Mouse (Mus musculus): ENCODE data around the gene Atxn7l2. TPM values are rescaled to one million over a fixed set of nuclear protein-coding genes. Genes with fewer than 3 reads are reported as not detected.

Atxn7l2 gene
- total and polyA plus RNA-seq, 3 experiments = 3.8 to 13.3 (median 4.2) TPM

DNA sequence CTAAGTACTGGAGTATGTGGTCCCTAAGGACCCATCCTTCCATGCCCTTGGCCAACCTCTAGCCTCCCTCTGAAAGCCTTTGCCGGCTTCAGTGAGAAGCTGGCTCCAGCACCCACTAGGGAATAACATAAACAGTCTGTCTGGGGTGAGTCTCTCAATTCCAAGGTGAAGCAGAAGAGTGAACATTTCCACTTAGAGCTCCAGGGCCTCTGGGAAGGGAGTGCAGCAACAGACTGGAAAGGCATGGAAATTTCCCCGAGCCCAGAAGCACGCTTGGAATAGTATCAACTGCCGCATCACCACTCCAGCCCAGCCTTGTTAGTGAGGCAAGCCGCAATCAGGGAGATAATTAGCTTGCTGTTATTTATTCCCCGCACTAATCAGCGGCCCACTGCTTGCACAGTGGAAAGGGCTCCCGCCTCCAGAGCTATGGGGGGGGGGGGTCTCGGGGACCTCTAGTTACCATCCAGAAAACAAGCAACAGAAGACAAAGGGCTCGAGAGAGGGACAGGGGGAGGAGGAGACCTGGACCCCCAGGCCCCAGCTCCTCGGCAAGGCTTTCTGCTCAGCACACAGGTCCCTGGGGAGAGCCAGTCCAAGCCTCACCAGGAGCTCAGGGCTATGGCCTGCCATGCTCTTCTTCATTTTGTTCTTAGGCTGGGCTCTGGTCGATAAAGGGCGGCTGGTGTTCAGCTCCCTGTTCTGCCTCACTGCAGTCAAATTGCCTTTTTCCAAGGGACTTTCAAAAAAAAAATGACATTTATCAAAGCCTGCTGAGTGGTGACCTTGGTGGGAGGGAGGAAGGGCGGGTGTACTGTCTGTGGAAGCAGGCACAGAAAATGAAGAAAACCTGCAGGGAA, 35.8 kb downstream of the Atxn7l2 start:
- Histone ChIP-seq H3K27me3 (replicated peaks) (peaks cover 28% of the 10 kb centered on the region), H3K9me3 (replicated peaks; ENCODE audit: low read length) (peaks cover 4% of the 10 kb centered on the region), H3K9ac (ENCODE audit: insufficient read depth, low read depth) (no peak overlapping the region), H3K36me3 (replicated peaks in 1 of 2; ENCODE audit: control insufficient read depth in 1 of 2, insufficient read depth in 1 of 2, low read length in 1 of 2) (no peaks in the 10 kb centered on the region), H3K4me2 (ENCODE audit: insufficient read depth, low read depth, poor library complexity, severe bottlenecking) (no peak overlapping the region), H3K79me2 (replicated peaks; ENCODE audit: control insufficient read depth, extremely low read depth, insufficient read depth, poor library complexity, severe bottlenecking) (no peaks in the 10 kb centered on the region), H3K27ac (ENCODE audit: insufficient read depth, low read depth) (no peak overlapping the region), H3K4me3 (replicated peaks in 1 of 3; ENCODE audit: low read depth in 2 of 3, low read length in 2 of 3, poor library complexity in 1 of 3) (no peak overlapping the region), H3K4me1 (ENCODE audit: control insufficient read depth in 1 of 2, insufficient read depth in 2 of 2) (no peaks in the 10 kb centered on the region)
- dilution Hi-C loops (cut with MboI; ENCODE audit: extremely low pct_ligation_motif_present, extremely low pct_unique_long_range_greater_than_20kb, low sequenced_read_pairs) = no loop called here
- no peak for DNase-seq (ENCODE audit: extremely low read depth)
- TF ChIP-seq SMC3 (IDR thresholded peaks at IDR 0.05; ENCODE audit: low read depth, low read length) = no peak
- no peak for TF ChIP-seq RAD21 (IDR thresholded peaks at IDR 0.05; ENCODE audit: low read depth, low read length)
- no peak for TF ChIP-seq MEF2A (IDR thresholded peaks at IDR 0.05; ENCODE audit: borderline replicate concordance, low read depth, low read length)
- TF ChIP-seq MYC (IDR thresholded peaks at IDR 0.05; ENCODE audit: low read depth, low read length) = no peak
- TF ChIP-seq ZKSCAN1 (IDR thresholded peaks at IDR 0.05; ENCODE audit: borderline replicate concordance, low read depth, low read length) = no peak
- TF ChIP-seq MXI1 (IDR thresholded peaks at IDR 0.05; ENCODE audit: low read depth, low read length) = no peak
- no peak for TF ChIP-seq ZMIZ1 (IDR thresholded peaks at IDR 0.05; ENCODE audit: low read depth, low read length)
- TF ChIP-seq JUND (conservative IDR thresholded peaks at IDR 0.05; ENCODE audit: low read depth, low read length) = no peak
- TF ChIP-seq PAX5 (IDR thresholded peaks at IDR 0.05; ENCODE audit: low read length) = no peak
- no peak for TF ChIP-seq HCFC1 (IDR thresholded peaks at IDR 0.05; ENCODE audit: low read depth, low read length)
- no peak for TF ChIP-seq KAT2A (IDR thresholded peaks at IDR 0.05; ENCODE audit: insufficient replicate concordance, low read length)
- TF ChIP-seq ZC3H11A (IDR thresholded peaks at IDR 0.05; ENCODE audit: low read depth, low read length) = no peak
- TF ChIP-seq RCOR1 (conservative IDR thresholded peaks at IDR 0.05; ENCODE audit: low read depth, low read length) = no peak
- no peak for TF ChIP-seq TCF12 (IDR thresholded peaks at IDR 0.05; ENCODE audit: low read depth, low read length)
- TF ChIP-seq CTCF (conservative IDR thresholded peaks at IDR 0.05 in 1 of 2, IDR thresholded peaks at IDR 0.05 in 1 of 2; ENCODE audit: low read depth in 2 of 2, low read length in 2 of 2) = no peak
- TF ChIP-seq BHLHE40 (IDR thresholded peaks at IDR 0.05; ENCODE audit: low read depth, low read length) = no peak
- no peak for TF ChIP-seq ELF1 (IDR thresholded peaks at IDR 0.05; ENCODE audit: low read depth, low read length)
- no peak for TF ChIP-seq CHD2 (IDR thresholded peaks at IDR 0.05; ENCODE audit: low read length)
- in situ Hi-C loops (cut with MboI; ENCODE audit: low pct_ligation_motif_present, low pct_unique_long_range_greater_than_20kb, low sequenced_read_pairs) = no loop called here

DNA sequence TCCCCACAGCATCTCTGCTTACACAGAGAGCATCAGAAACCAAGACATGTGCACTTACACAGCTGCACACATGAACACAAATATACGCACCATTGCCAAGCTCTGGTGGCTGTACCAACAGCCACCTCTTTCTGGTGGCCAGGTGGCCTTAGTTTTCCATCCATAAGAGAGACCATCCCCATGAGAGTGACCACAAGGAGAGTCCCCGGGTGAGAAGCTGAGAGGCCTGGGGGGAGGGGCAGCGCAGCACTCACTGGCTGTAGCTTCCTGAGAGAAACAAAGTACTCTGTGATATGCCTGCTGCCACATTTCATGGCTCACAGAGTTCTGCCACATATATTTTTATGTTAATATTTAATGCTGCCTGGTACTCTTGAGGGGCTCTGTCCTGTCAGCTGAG, 41.5 kb downstream of the Atxn7l2 start:
- in situ Hi-C loops (cut with MboI; ENCODE audit: low pct_ligation_motif_present, low pct_unique_long_range_greater_than_20kb, low sequenced_read_pairs) (loop anchor here (5.0 to 10.0 kb wide), 3 partner anchors 38 to 216 kb away; partner anchors contain the start of genes Psma5 and Psrc1), dilution Hi-C loops (cut with MboI; ENCODE audit: extremely low pct_ligation_motif_present, extremely low pct_unique_long_range_greater_than_20kb, low sequenced_read_pairs) (no loop called here)
- DNase-seq (ENCODE audit: extremely low read depth) = no peak
- Histone ChIP-seq H3K9ac (ENCODE audit: insufficient read depth, low read depth) (no peak overlapping the region), H3K4me1 (ENCODE audit: control insufficient read depth in 1 of 2, insufficient read depth in 2 of 2) (peaks cover 24 to 51% of the 10 kb centered on the region in 2 experiments), H3K9me3 (replicated peaks; ENCODE audit: low read length) (no peaks in the 10 kb centered on the region), H3K4me3 (replicated peaks in 1 of 3; ENCODE audit: low read depth in 2 of 3, low read length in 2 of 3, poor library complexity in 1 of 3) (no peak overlapping the region), H3K27me3 (replicated peaks) (peaks cover 11% of the 10 kb centered on the region), H3K36me3 (replicated peaks in 1 of 2; ENCODE audit: control insufficient read depth in 1 of 2, insufficient read depth in 1 of 2, low read length in 1 of 2) (no peaks in the 10 kb centered on the region), H3K27ac (ENCODE audit: insufficient read depth, low read depth) (no peak overlapping the region), H3K79me2 (replicated peaks; ENCODE audit: control insufficient read depth, extremely low read depth, insufficient read depth, poor library complexity, severe bottlenecking) (no peaks in the 10 kb centered on the region), H3K4me2 (ENCODE audit: insufficient read depth, low read depth, poor library complexity, severe bottlenecking) (peak overlapping the region; percentile 30; the same call in 1 of the 2 replicates)
- TF ChIP-seq ETS1 (conservative IDR thresholded peaks at IDR 0.05; ENCODE audit: low read depth, low read length) (0 out of 2 replicates have a peak, but pooled peaks have one; percentile 28), MXI1 (IDR thresholded peaks at IDR 0.05; ENCODE audit: low read depth, low read length) (no peak), CHD2 (IDR thresholded peaks at IDR 0.05; ENCODE audit: low read length) (peak; percentile 62; the same call in 1 of the 2 replicates), ZNF384 (IDR thresholded peaks at IDR 0.05; ENCODE audit: low read depth, low read length) (no peak), BHLHE40 (IDR thresholded peaks at IDR 0.05; ENCODE audit: low read depth, low read length) (peak; percentile 50), SIN3A (IDR thresholded peaks at IDR 0.05; ENCODE audit: low read length) (0 out of 2 replicates have a peak, but pooled peaks have one; percentile 38), TCF12 (IDR thresholded peaks at IDR 0.05; ENCODE audit: low read depth, low read length) (peak; percentile 65)

Data from CH12.LX (cell line).